Mouse (Mus musculus): ENCODE measurements around the gene Daam1.

GRCm38 (mm10) chr12:71813251-71813650 lies 17.6 kb upstream of the Daam1 start:
- TF ChIP-seq CTCF (IDR thresholded peaks at IDR 0.05; ENCODE audit: low read depth) (no peak), EP300 (IDR thresholded peaks at IDR 0.05; ENCODE audit: low read depth) (no peak)

Data from liver, postnatal 0 days (tissue).